Mouse (Mus musculus): ENCODE measurements at regions not wholly inside any gene's neighbourhood (a gene's known extent, or its start where the extent isn't known, plus 50 kb on each side); places are given as distances from the start of the nearest gene placed in this dataset.

- Histone ChIP-seq H3K9me3 (ENCODE audit: control insufficient read depth, low read length) (no peaks in the 10 kb centered on the region), H3K27ac (replicated peaks; ENCODE audit: low read depth, low read length) (no peak overlapping the region), H3K27me3 (ENCODE audit: control insufficient read depth, insufficient read depth, low read length) (no peaks in the 10 kb centered on the region), H3K9ac (replicated peaks; ENCODE audit: low read length) (no peak overlapping the region), H3K4me3 (replicated peaks; ENCODE audit: low read depth, low read length) (no peak overlapping the region), H3K4me1 (ENCODE audit: control insufficient read depth, insufficient read depth, low read length) (0 out of 2 replicates have a peak, but pooled peaks cover 3% of the 10 kb centered on the region), H3K4me2 (ENCODE audit: low read length) (no peak overlapping the region), H3K36me3 (ENCODE audit: control insufficient read depth, insufficient read depth, low read length) (no peaks in the 10 kb centered on the region)
- DNase-seq (no peak), ATAC-seq (ENCODE audit: low FRiP score, low TSS enrichment) (no peak)
- WGBS, result 57% methylated on average over 12 of the region's 12 CpGs
These were observed 60.5 kb upstream of the Neo1 start for GRCm38 (mm10) chr9:59096551-59097268.

- ATAC-seq (ENCODE audit: low FRiP score, low TSS enrichment) (no peak), DNase-seq (no peak)
- Histone ChIP-seq H3K27ac (replicated peaks; ENCODE audit: low read depth, low read length) (no peak overlapping the region), H3K4me1 (ENCODE audit: control insufficient read depth, insufficient read depth, low read length) (0 out of 2 replicates have a peak, but pooled peaks cover 3% of the 10 kb centered on the region), H3K4me3 (replicated peaks; ENCODE audit: low read depth, low read length) (no peak overlapping the region), H3K4me2 (ENCODE audit: low read length) (no peak overlapping the region), H3K27me3 (ENCODE audit: control insufficient read depth, insufficient read depth, low read length) (no peaks in the 10 kb centered on the region), H3K9ac (replicated peaks; ENCODE audit: low read length) (no peak overlapping the region), H3K36me3 (ENCODE audit: control insufficient read depth, insufficient read depth, low read length) (no peaks in the 10 kb centered on the region), H3K9me3 (ENCODE audit: control insufficient read depth, low read length) (no peaks in the 10 kb centered on the region)
- 79% methylated on average over 7 of the region's 7 CpGs for WGBS
These were observed 59.4 kb upstream of the Neo1 start for GRCm38 (mm10) chr9:59095626-59096025.

- ATAC-seq (ENCODE audit: low FRiP score, low TSS enrichment) (no peak), DNase-seq (no peak)
These were observed 57.9 kb upstream of the Neo1 start for GRCm38 (mm10) chr9:59094106-59094505.

DNA sequence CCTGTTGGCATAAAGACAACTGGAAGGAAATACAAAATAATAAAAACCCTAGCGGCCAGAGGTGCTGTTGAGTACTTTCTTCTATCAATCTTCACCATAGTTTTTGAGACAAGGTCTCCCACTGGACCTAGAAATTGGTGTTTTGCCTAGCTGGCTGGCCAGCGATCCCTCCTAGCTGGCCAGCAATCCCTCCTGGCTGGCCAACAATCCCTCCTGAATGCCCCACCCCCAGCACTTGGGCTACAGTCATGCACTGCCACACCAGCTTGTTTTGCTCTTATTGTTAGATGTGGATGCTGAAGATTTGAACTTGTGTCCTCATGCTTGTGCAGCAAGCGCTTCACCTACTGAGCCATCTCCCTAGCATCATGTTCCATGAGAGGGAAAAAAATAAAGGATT, 54.9 kb upstream of the Neo1 start:
- Histone ChIP-seq H3K27ac (replicated peaks; ENCODE audit: low read depth, low read length) (no peak overlapping the region), H3K4me2 (ENCODE audit: low read length) (no peak overlapping the region), H3K4me3 (replicated peaks; ENCODE audit: low read depth, low read length) (no peak overlapping the region), H3K4me1 (ENCODE audit: control insufficient read depth, insufficient read depth, low read length) (0 out of 2 replicates have a peak, but pooled peaks cover 3% of the 10 kb centered on the region), H3K9me3 (ENCODE audit: control insufficient read depth, low read length) (no peaks in the 10 kb centered on the region), H3K9ac (replicated peaks; ENCODE audit: low read length) (no peak overlapping the region), H3K36me3 (ENCODE audit: control insufficient read depth, insufficient read depth, low read length) (no peaks in the 10 kb centered on the region), H3K27me3 (ENCODE audit: control insufficient read depth, insufficient read depth, low read length) (no peaks in the 10 kb centered on the region)
- WGBS, result 90% methylated on average over 3 of the region's 3 CpGs
- no peak for ATAC-seq (ENCODE audit: low FRiP score, low TSS enrichment)
- no peak for DNase-seq

More at GRCm38 (mm10) chr9:59094106-59094505, 57.9 kb upstream of the Neo1 start:
- Histone ChIP-seq H3K4me1 (ENCODE audit: control insufficient read depth, insufficient read depth, low read length) (0 out of 2 replicates have a peak, but pooled peaks cover 3% of the 10 kb centered on the region), H3K27me3 (ENCODE audit: control insufficient read depth, insufficient read depth, low read length) (no peaks in the 10 kb centered on the region), H3K4me3 (replicated peaks; ENCODE audit: low read depth, low read length) (no peak overlapping the region), H3K9me3 (ENCODE audit: control insufficient read depth, low read length) (no peaks in the 10 kb centered on the region), H3K9ac (replicated peaks; ENCODE audit: low read length) (no peak overlapping the region), H3K27ac (replicated peaks; ENCODE audit: low read depth, low read length) (no peak overlapping the region), H3K4me2 (ENCODE audit: low read length) (no peak overlapping the region), H3K36me3 (ENCODE audit: control insufficient read depth, insufficient read depth, low read length) (no peaks in the 10 kb centered on the region)
- WGBS, result 80% methylated on average over 4 of the region's 4 CpGs

DNA sequence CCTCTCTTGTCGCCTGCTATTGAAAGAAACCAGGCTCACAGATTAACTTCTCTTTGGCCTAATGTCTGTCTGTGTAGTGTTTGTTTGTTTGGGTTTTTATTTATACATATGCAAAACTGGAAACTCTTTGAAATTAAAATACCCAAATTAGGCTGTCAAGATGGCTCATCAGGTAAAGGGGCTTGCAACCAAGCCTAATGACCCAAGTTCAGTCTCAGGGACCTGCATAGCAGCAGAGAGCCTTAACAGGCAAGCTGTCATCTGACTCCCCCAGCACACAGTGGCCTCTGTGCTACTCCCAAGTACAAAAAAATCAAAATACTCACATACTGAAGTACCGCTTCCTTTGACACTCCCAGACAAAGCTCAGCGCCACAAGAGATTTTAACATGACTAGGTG, 51.5 kb upstream of the Neo1 start:
- ATAC-seq (ENCODE audit: low FRiP score, low TSS enrichment) (no peak), DNase-seq (no peak)
- H3K4me3 ChIP-seq (replicated peaks; ENCODE audit: low read depth, low read length), result no peak overlapping the region
- no peaks in the 10 kb centered on the region for H3K9me3 ChIP-seq (ENCODE audit: control insufficient read depth, low read length)
- H3K9ac ChIP-seq (replicated peaks; ENCODE audit: low read length), result no peak overlapping the region
- no peak overlapping the region for H3K27ac ChIP-seq (replicated peaks; ENCODE audit: low read depth, low read length)
- 92% methylated on average over 3 of the region's 3 CpGs for WGBS
- H3K4me2 ChIP-seq (ENCODE audit: low read length), result no peak overlapping the region
- no peaks in the 10 kb centered on the region for H3K36me3 ChIP-seq (ENCODE audit: control insufficient read depth, insufficient read depth, low read length)
- no peaks in the 10 kb centered on the region for H3K4me1 ChIP-seq (ENCODE audit: control insufficient read depth, insufficient read depth, low read length)
- no peaks in the 10 kb centered on the region for H3K27me3 ChIP-seq (ENCODE audit: control insufficient read depth, insufficient read depth, low read length)

GRCm38 (mm10) chr9:59087112-59087511, 50.9 kb upstream of the Neo1 start:
- DNase-seq (no peak), ATAC-seq (ENCODE audit: low FRiP score, low TSS enrichment) (no peak)
- Histone ChIP-seq H3K36me3 (ENCODE audit: control insufficient read depth, insufficient read depth, low read length) (no peaks in the 10 kb centered on the region), H3K9me3 (ENCODE audit: control insufficient read depth, low read length) (no peaks in the 10 kb centered on the region), H3K27me3 (ENCODE audit: control insufficient read depth, insufficient read depth, low read length) (no peaks in the 10 kb centered on the region), H3K4me3 (replicated peaks; ENCODE audit: low read depth, low read length) (no peak overlapping the region), H3K9ac (replicated peaks; ENCODE audit: low read length) (no peak overlapping the region), H3K4me2 (ENCODE audit: low read length) (no peak overlapping the region), H3K4me1 (ENCODE audit: control insufficient read depth, insufficient read depth, low read length) (no peaks in the 10 kb centered on the region), H3K27ac (replicated peaks; ENCODE audit: low read depth, low read length) (no peak overlapping the region)
- 82% methylated on average over 9 of the region's 9 CpGs for WGBS

GRCm38 (mm10) chr9:59086556-59087102, 50.4 kb upstream of the Neo1 start:
- H3K9me3 ChIP-seq (ENCODE audit: control insufficient read depth, low read length), result no peaks in the 10 kb centered on the region
- no peak for ATAC-seq (ENCODE audit: low FRiP score, low TSS enrichment)
- no peak overlapping the region for H3K4me2 ChIP-seq (ENCODE audit: low read length)
- no peak for DNase-seq
- H3K27ac ChIP-seq (replicated peaks; ENCODE audit: low read depth, low read length), result no peak overlapping the region
- no peak overlapping the region for H3K4me3 ChIP-seq (replicated peaks; ENCODE audit: low read depth, low read length)
- 93% methylated on average over 10 of the region's 10 CpGs for WGBS
- H3K9ac ChIP-seq (replicated peaks; ENCODE audit: low read length), result no peak overlapping the region
- no peaks in the 10 kb centered on the region for H3K27me3 ChIP-seq (ENCODE audit: control insufficient read depth, insufficient read depth, low read length)
- no peaks in the 10 kb centered on the region for H3K4me1 ChIP-seq (ENCODE audit: control insufficient read depth, insufficient read depth, low read length)
- H3K36me3 ChIP-seq (ENCODE audit: control insufficient read depth, insufficient read depth, low read length), result no peaks in the 10 kb centered on the region
